Mouse (Mus musculus): Measurements from ENCODE around the gene 3110009E18Rik.

- TF ChIP-seq ZNF384 (IDR thresholded peaks at IDR 0.05; ENCODE audit: low read depth, low read length) (no peak), TAL1 (IDR thresholded peaks at IDR 0.05; ENCODE audit: low read length) (no peak), EP300 (IDR thresholded peaks at IDR 0.05; ENCODE audit: low read depth in 1 of 2, low read length in 2 of 2) (no peak)
Observed at GRCm38 (mm10) chr1:120132376-120132775, 11.4 kb downstream of the 3110009E18Rik start.
